Mouse (Mus musculus): ENCODE measurements around the gene Samd13. TPM values are rescaled to one million over a fixed set of nuclear protein-coding genes. Genes with fewer than 3 reads are reported as not detected.

The Samd13 gene
- polyA plus RNA-seq, 1 experiment: 0.06 TPM

DNA sequence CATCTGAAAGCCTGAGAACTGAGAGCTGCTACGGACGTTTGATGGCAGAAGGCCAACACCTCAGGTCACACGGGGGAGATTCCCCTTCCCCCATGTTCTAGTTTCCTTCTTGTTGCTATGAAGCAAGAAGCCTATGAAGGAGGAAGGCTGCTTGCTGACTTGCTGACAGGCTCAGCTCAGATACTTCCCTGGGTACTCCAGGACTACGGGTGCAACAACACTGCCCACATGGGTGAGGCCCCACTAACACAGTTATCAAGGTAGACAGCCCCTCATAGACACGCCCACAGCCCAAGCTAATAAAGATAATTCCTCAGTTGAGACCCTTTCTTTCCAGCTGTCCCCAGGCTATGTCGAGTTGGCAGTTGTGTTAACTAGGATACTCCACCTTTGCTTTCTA, 31.7 kb downstream of the Samd13 start:
- Histone ChIP-seq H3K79me3 (ENCODE audit: low read depth) (no peaks in the 10 kb centered on the region), H3ac (ENCODE audit: control insufficient read depth, insufficient read length, low read depth) (no peak overlapping the region), H3K4me3 (ENCODE audit: insufficient read depth, poor library complexity, severe bottlenecking) (no peak overlapping the region), H3K79me2 (ENCODE audit: control insufficient read depth, insufficient read depth) (no peaks in the 10 kb centered on the region), H3K36me3 (ENCODE audit: control insufficient read depth, insufficient read depth) (no peaks in the 10 kb centered on the region), H3K27me3 (ENCODE audit: control insufficient read depth, insufficient read depth, insufficient read length) (no peaks in the 10 kb centered on the region)
- no peak for TF ChIP-seq USF1 (IDR thresholded peaks at IDR 0.05; ENCODE audit: low read depth)
- no peak for TF ChIP-seq FOSL1 (IDR thresholded peaks at IDR 0.05; ENCODE audit: insufficient read depth, low read length, poor library complexity, severe bottlenecking)
- TF ChIP-seq MYOD1 (IDR thresholded peaks at IDR 0.05; ENCODE audit: control insufficient read depth, insufficient read length, low read depth): no peak
- TF ChIP-seq MYOG (IDR thresholded peaks at IDR 0.05; ENCODE audit: control insufficient read depth, extremely low read depth, insufficient read length): no peak
- no peak for TF ChIP-seq MAX (IDR thresholded peaks at IDR 0.05)
- TF ChIP-seq CEBPB (IDR thresholded peaks at IDR 0.05; ENCODE audit: low read depth): no peak
- no peak for TF ChIP-seq CTCF (IDR thresholded peaks at IDR 0.05; ENCODE audit: control insufficient read depth, insufficient read depth, insufficient read length)

GRCm38 (mm10) chr3:146652431-146652830, 33.0 kb downstream of the Samd13 start:
- TF ChIP-seq MAX (IDR thresholded peaks at IDR 0.05) (no peak), MYOD1 (IDR thresholded peaks at IDR 0.05; ENCODE audit: control insufficient read depth, insufficient read length, low read depth) (no peak), CEBPB (IDR thresholded peaks at IDR 0.05; ENCODE audit: low read depth) (no peak)

GRCm38 (mm10) chr3:146651217-146651616, 34.2 kb downstream of the Samd13 start, which contains the start of gene 4930503B20Rik:
4930503B20Rik (minus strand) TSS chr3:146651317.
- H3K4me3 ChIP-seq (ENCODE audit: insufficient read depth, poor library complexity, severe bottlenecking): no peak within 1 kb of the TSS
- H3K79me2 ChIP-seq (ENCODE audit: control insufficient read depth, insufficient read depth): no peaks in the 10 kb centered on the region
- no peak within 1 kb of the TSS for H3ac ChIP-seq (ENCODE audit: control insufficient read depth, insufficient read length, low read depth)
- H3K27me3 ChIP-seq (ENCODE audit: control insufficient read depth, insufficient read depth, insufficient read length): no peaks in the 10 kb centered on the region
- TF ChIP-seq FOSL1 (IDR thresholded peaks at IDR 0.05; ENCODE audit: insufficient read depth, low read length, poor library complexity, severe bottlenecking) (no peak), CEBPB (IDR thresholded peaks at IDR 0.05; ENCODE audit: low read depth) (no peak), MYOG (IDR thresholded peaks at IDR 0.05; ENCODE audit: control insufficient read depth, extremely low read depth, insufficient read length) (no peak), USF1 (IDR thresholded peaks at IDR 0.05; ENCODE audit: low read depth) (no peak), CTCF (IDR thresholded peaks at IDR 0.05; ENCODE audit: control insufficient read depth, insufficient read depth, insufficient read length) (no peak), MYOD1 (IDR thresholded peaks at IDR 0.05; ENCODE audit: control insufficient read depth, insufficient read length, low read depth) (no peak), MAX (IDR thresholded peaks at IDR 0.05) (no peak)
- H3K36me3 ChIP-seq (ENCODE audit: control insufficient read depth, insufficient read depth): no peaks in the 10 kb centered on the region
- no peaks in the 10 kb centered on the region for H3K79me3 ChIP-seq (ENCODE audit: low read depth)

More at GRCm38 (mm10) chr3:146652431-146652830, 33.0 kb downstream of the Samd13 start:
- H3K4me3 ChIP-seq (ENCODE audit: insufficient read depth, poor library complexity, severe bottlenecking): no peak overlapping the region
- no peaks in the 10 kb centered on the region for H3K79me3 ChIP-seq (ENCODE audit: low read depth)
- no peaks in the 10 kb centered on the region for H3K36me3 ChIP-seq (ENCODE audit: control insufficient read depth, insufficient read depth)
- no peak overlapping the region for H3ac ChIP-seq (ENCODE audit: control insufficient read depth, insufficient read length, low read depth)
- no peaks in the 10 kb centered on the region for H3K79me2 ChIP-seq (ENCODE audit: control insufficient read depth, insufficient read depth)
- H3K27me3 ChIP-seq (ENCODE audit: control insufficient read depth, insufficient read depth, insufficient read length): no peaks in the 10 kb centered on the region

GRCm38 (mm10) chr3:146650716-146651115, 34.7 kb downstream of the Samd13 start:
- no peak for TF ChIP-seq CEBPB (IDR thresholded peaks at IDR 0.05; ENCODE audit: low read depth)
- Histone ChIP-seq H3ac (ENCODE audit: control insufficient read depth, insufficient read length, low read depth) (no peak overlapping the region), H3K27me3 (ENCODE audit: control insufficient read depth, insufficient read depth, insufficient read length) (no peaks in the 10 kb centered on the region), H3K79me2 (ENCODE audit: control insufficient read depth, insufficient read depth) (no peaks in the 10 kb centered on the region), H3K36me3 (ENCODE audit: control insufficient read depth, insufficient read depth) (no peaks in the 10 kb centered on the region), H3K79me3 (ENCODE audit: low read depth) (no peaks in the 10 kb centered on the region), H3K4me3 (ENCODE audit: insufficient read depth, poor library complexity, severe bottlenecking) (no peak overlapping the region)

- Histone ChIP-seq H3K79me3 (ENCODE audit: low read depth) (no peaks in the 10 kb centered on the region), H3ac (ENCODE audit: control insufficient read depth, insufficient read length, low read depth) (no peak overlapping the region), H3K79me2 (ENCODE audit: control insufficient read depth, insufficient read depth) (no peaks in the 10 kb centered on the region), H3K4me3 (ENCODE audit: insufficient read depth, poor library complexity, severe bottlenecking) (no peak overlapping the region), H3K36me3 (ENCODE audit: control insufficient read depth, insufficient read depth) (no peaks in the 10 kb centered on the region), H3K27me3 (ENCODE audit: control insufficient read depth, insufficient read depth, insufficient read length) (no peaks in the 10 kb centered on the region)
- TF ChIP-seq FOSL1 (IDR thresholded peaks at IDR 0.05; ENCODE audit: insufficient read depth, low read length, poor library complexity, severe bottlenecking) (no peak), CTCF (IDR thresholded peaks at IDR 0.05; ENCODE audit: control insufficient read depth, insufficient read depth, insufficient read length) (no peak)
Measured at GRCm38 (mm10) chr3:146649311-146649894, 36.0 kb downstream of the Samd13 start.

GRCm38 (mm10) chr3:146641818-146642427, 43.5 kb downstream of the Samd13 start:
- Histone ChIP-seq H3K27me3 (ENCODE audit: control insufficient read depth, insufficient read depth, insufficient read length) (no peaks in the 10 kb centered on the region), H3K79me3 (ENCODE audit: low read depth) (no peaks in the 10 kb centered on the region), H3ac (ENCODE audit: control insufficient read depth, insufficient read length, low read depth) (no peak overlapping the region), H3K79me2 (ENCODE audit: control insufficient read depth, insufficient read depth) (no peaks in the 10 kb centered on the region), H3K4me3 (ENCODE audit: insufficient read depth, poor library complexity, severe bottlenecking) (no peak overlapping the region), H3K36me3 (ENCODE audit: control insufficient read depth, insufficient read depth) (no peaks in the 10 kb centered on the region)
- no peak for TF ChIP-seq MYOG (IDR thresholded peaks at IDR 0.05; ENCODE audit: control insufficient read depth, extremely low read depth, insufficient read length)
- TF ChIP-seq MAX (IDR thresholded peaks at IDR 0.05): no peak
- no peak for TF ChIP-seq CEBPB (IDR thresholded peaks at IDR 0.05; ENCODE audit: low read depth)
- TF ChIP-seq MYOD1 (IDR thresholded peaks at IDR 0.05; ENCODE audit: control insufficient read depth, insufficient read length, low read depth): no peak
- TF ChIP-seq USF1 (IDR thresholded peaks at IDR 0.05; ENCODE audit: low read depth): no peak
- no peak for TF ChIP-seq FOSL1 (IDR thresholded peaks at IDR 0.05; ENCODE audit: insufficient read depth, low read length, poor library complexity, severe bottlenecking)
- no peak for TF ChIP-seq CTCF (IDR thresholded peaks at IDR 0.05; ENCODE audit: control insufficient read depth, insufficient read depth, insufficient read length)

Data from C2C12 (cell line).